In the genomic region with DNA sequence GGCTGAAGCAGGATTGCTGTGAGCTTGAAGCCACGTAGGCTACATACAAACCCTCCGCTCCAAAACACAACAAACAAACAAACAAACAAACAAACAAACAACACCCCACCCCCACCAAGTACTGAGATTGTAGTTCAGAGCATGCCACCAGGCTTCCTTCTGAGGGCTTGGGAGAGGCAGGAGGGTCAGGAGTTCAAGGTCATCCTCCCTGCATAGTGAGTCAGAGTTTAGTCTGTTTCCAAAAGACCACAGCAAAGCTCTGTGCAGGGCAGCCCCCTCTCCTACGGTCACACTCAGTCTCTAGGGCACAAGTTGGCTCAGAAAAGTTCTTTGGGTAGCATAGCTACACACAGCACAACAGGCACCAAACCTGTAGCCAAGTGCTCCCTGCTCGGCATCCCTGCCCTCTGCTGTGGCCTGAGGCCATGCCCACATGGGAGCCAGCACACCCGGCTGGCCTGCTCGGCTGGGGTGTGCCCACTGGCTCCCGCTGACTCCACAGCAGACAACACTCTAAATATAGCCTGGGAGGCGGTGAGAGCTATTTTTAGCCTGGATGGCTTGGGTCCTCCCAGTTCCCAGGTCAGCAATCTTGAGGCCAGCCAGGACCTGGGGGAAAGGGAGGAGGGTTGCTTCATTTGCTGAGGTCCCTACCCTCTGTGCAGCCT, we compare ENCODE assay signal across 8 mouse cellular contexts. TPM values are rescaled to one million over a fixed set of nuclear protein-coding genes. Genes with fewer than 3 reads are reported as not detected.
DNase-seq lines count a peak whose midpoint lies in the region; ATAC-seq and TF ChIP-seq lines count a peak whose summit lies in the region.

No protein-coding gene starts in this region.

- peaks cover 47% of the 10 kb centered on the region for H3K4me1 ChIP-seq in forebrain, embryonic 15.5 days
- peaks cover 19% of the 10 kb centered on the region for H3K4me1 ChIP-seq in hindbrain, embryonic 11.5 days (replicated peaks; ENCODE audit: control insufficient read depth, insufficient read depth, low read length)
- H3K4me1 ChIP-seq in limb, embryonic 14.5 days (ENCODE audit: control insufficient read depth, insufficient read depth, low read length) = peaks cover 56% of the 10 kb centered on the region
- peaks cover 17% of the 10 kb centered on the region for H3K4me1 ChIP-seq in midbrain, postnatal 0 days (ENCODE audit: insufficient read depth, low read length)

- H3K27me3 ChIP-seq in forebrain, embryonic 15.5 days = no peaks in the 10 kb centered on the region
- peaks cover 30% of the 10 kb centered on the region for H3K27me3 ChIP-seq in hindbrain, embryonic 11.5 days (ENCODE audit: control insufficient read depth, insufficient read depth, low read length)
- H3K27me3 ChIP-seq in limb, embryonic 14.5 days (ENCODE audit: control insufficient read depth, insufficient read depth, low read length) = no peaks in the 10 kb centered on the region
- H3K27me3 ChIP-seq in midbrain, postnatal 0 days (ENCODE audit: insufficient read depth, low read length) = peaks cover 17% of the 10 kb centered on the region

- H3K36me3 ChIP-seq in forebrain, embryonic 15.5 days = no peaks in the 10 kb centered on the region
- no peaks in the 10 kb centered on the region for H3K36me3 ChIP-seq in hindbrain, embryonic 11.5 days (ENCODE audit: control insufficient read depth, insufficient read depth, low read length)
- no peaks in the 10 kb centered on the region for H3K36me3 ChIP-seq in limb, embryonic 14.5 days (ENCODE audit: control insufficient read depth, insufficient read depth, low read length)
- no peaks in the 10 kb centered on the region for H3K36me3 ChIP-seq in midbrain, postnatal 0 days (ENCODE audit: insufficient read depth, low read length)

- H3K4me3 ChIP-seq in forebrain, embryonic 15.5 days = peak overlapping the region; percentile 44
- H3K4me3 ChIP-seq in hindbrain, embryonic 11.5 days (ENCODE audit: low read depth, low read length) = no peak overlapping the region; the same call in 1 of the 2 replicates
- H3K4me3 ChIP-seq in limb, embryonic 14.5 days (replicated peaks; ENCODE audit: low read length) = peak overlapping the region; percentile 37
- peak overlapping the region; percentile 31 for H3K4me3 ChIP-seq in midbrain, postnatal 0 days (ENCODE audit: low read depth, low read length)

- WGBS in forebrain, embryonic 15.5 days = 57% methylated on average over 8 of the region's 8 CpGs
- WGBS in hindbrain, embryonic 11.5 days = 56% methylated on average over 8 of the region's 8 CpGs
- 30% methylated on average over 8 of the region's 8 CpGs for WGBS in limb, embryonic 14.5 days
- WGBS in midbrain, postnatal 0 days = 52% methylated on average over 8 of the region's 8 CpGs

- no peaks in the 10 kb centered on the region for H3K9me3 ChIP-seq in forebrain, embryonic 15.5 days
- H3K9me3 ChIP-seq in hindbrain, embryonic 11.5 days (ENCODE audit: control insufficient read depth, low read length) = no peaks in the 10 kb centered on the region
- H3K9me3 ChIP-seq in limb, embryonic 14.5 days (ENCODE audit: control insufficient read depth, low read length) = no peaks in the 10 kb centered on the region
- H3K9me3 ChIP-seq in midbrain, postnatal 0 days (ENCODE audit: low read length) = no peaks in the 10 kb centered on the region

- intact Hi-C loops in left cerebral cortex, postnatal 4 days (cut with DNase I) = no loop called here

- TF ChIP-seq POLR2A in limb, embryonic 14.5 days (IDR thresholded peaks at IDR 0.05; ENCODE audit: borderline replicate concordance, extremely low read depth, insufficient read depth, insufficient read length) = no peak

- H3K9ac ChIP-seq in forebrain, embryonic 15.5 days (replicated peaks) = peak overlapping the region; percentile 54
- no peak overlapping the region for H3K9ac ChIP-seq in hindbrain, embryonic 11.5 days (ENCODE audit: low read depth, low read length)
- peak overlapping the region; percentile 43; the same call in 1 of the 2 replicates for H3K9ac ChIP-seq in limb, embryonic 14.5 days (ENCODE audit: low read depth, low read length, severe bottlenecking)
- peak overlapping the region; percentile 29 for H3K9ac ChIP-seq in midbrain, postnatal 0 days (replicated peaks; ENCODE audit: low read length, poor library complexity, severe bottlenecking)

- DNase-seq in urinary bladder, adult 2 months (ENCODE audit: low spot score) = peak; percentile 32
- DNase-seq in urinary bladder, adult 18-20 months (ENCODE audit: low spot score in 2 of 2) = no peak
- no peak for DNase-seq in hindbrain, embryonic 11.5 days (ENCODE audit: low spot score)
- DNase-seq in limb, embryonic 14.5 days (ENCODE audit: low spot score) = peak; percentile 57
- DNase-seq in midbrain, postnatal 0 days (ENCODE audit: low spot score) = no peak
- DNase-seq in embryo, embryonic 10.5 days (ENCODE audit: low spot score) = no peak
- no peak for DNase-seq in left cerebral cortex, postnatal 4 days

- no peak for TF ChIP-seq CTCF in midbrain, postnatal 0 days (IDR thresholded peaks at IDR 0.05)

- H3K27ac ChIP-seq in forebrain, embryonic 15.5 days (replicated peaks) = peak overlapping the region; percentile 68
- no peak overlapping the region for H3K27ac ChIP-seq in hindbrain, embryonic 11.5 days (ENCODE audit: low read depth, low read length)
- H3K27ac ChIP-seq in limb, embryonic 14.5 days (replicated peaks; ENCODE audit: low read depth, low read length) = peak overlapping the region; percentile 68
- H3K27ac ChIP-seq in midbrain, postnatal 0 days (ENCODE audit: low read depth, low read length) = peak overlapping the region; percentile 65

- H3K4me2 ChIP-seq in forebrain, embryonic 15.5 days (replicated peaks) = peak overlapping the region; percentile 76
- peak overlapping the region; percentile 63; the same call in 1 of the 2 replicates for H3K4me2 ChIP-seq in hindbrain, embryonic 11.5 days (replicated peaks; ENCODE audit: low read depth, low read length)
- H3K4me2 ChIP-seq in limb, embryonic 14.5 days (replicated peaks; ENCODE audit: low read depth, low read length, severe bottlenecking) = peak overlapping the region; percentile 77
- H3K4me2 ChIP-seq in midbrain, postnatal 0 days (ENCODE audit: low read depth, low read length, poor library complexity, severe bottlenecking) = peak overlapping the region; percentile 53

- no peak for ATAC-seq in forebrain, embryonic 15.5 days (replicated peaks)
- no peak for ATAC-seq in hindbrain, embryonic 11.5 days (ENCODE audit: low FRiP score)
- ATAC-seq in limb, embryonic 14.5 days (ENCODE audit: low FRiP score, low read depth) = no peak; the same call in 1 of the 2 replicates
- ATAC-seq in midbrain, postnatal 0 days (ENCODE audit: low FRiP score) = no peak

RNA-seq across cellular contexts. Expression of a gene that starts 10.6 kb away (rescaled TPM):
- polyA plus RNA-seq in urinary bladder, adult 2 months (2012; rRNA removed) = 17.9 and 29.9 TPM in 2 replicates
- 5.5 and 5.9 TPM in 2 replicates for polyA plus RNA-seq in forebrain, embryonic 15.5 days (2015; fragmentation: Nextera tagmentation; extraction: Ambion mirVana)
- polyA plus RNA-seq in hindbrain, embryonic 11.5 days (2014; fragmentation: Nextera tagmentation; extraction: Ambion mirVana) = 13.8 and 14.6 TPM in 2 replicates
- polyA plus RNA-seq in limb, embryonic 14.5 days (2012; rRNA removed) = 46.2 and 52.2 TPM in 2 replicates
- 33.8 and 36.6 TPM in 2 replicates for polyA plus RNA-seq in limb, embryonic 14.5 days (2014; fragmentation: Nextera tagmentation; extraction: Ambion mirVana)
- total RNA-seq in midbrain, postnatal 0 days (2014; rRNA removed) = 3.5 and 7.3 TPM in 2 replicates
- polyA plus RNA-seq in midbrain, postnatal 0 days (2015; fragmentation: Nextera tagmentation; extraction: Ambion mirVana) = 5.0 and 6.4 TPM in 2 replicates
- total RNA-seq in left cerebral cortex, postnatal 4 days (2021) = 1 to 10 TPM; 5.3 to 6.2 TPM

RNA-seq across cellular contexts. Expression of a gene that starts 22.4 kb away (rescaled TPM):
- polyA plus RNA-seq in urinary bladder, adult 2 months (2012; rRNA removed) = 10.5 and 14.1 TPM in 2 replicates
- polyA plus RNA-seq in forebrain, embryonic 15.5 days (2015; fragmentation: Nextera tagmentation; extraction: Ambion mirVana) = 50.6 and 53.5 TPM in 2 replicates
- polyA plus RNA-seq in hindbrain, embryonic 11.5 days (2014; fragmentation: Nextera tagmentation; extraction: Ambion mirVana) = 14.6 and 19.0 TPM in 2 replicates
- 75.9 and 77.5 TPM in 2 replicates for polyA plus RNA-seq in limb, embryonic 14.5 days (2012; rRNA removed)
- 19.1 and 21.5 TPM in 2 replicates for polyA plus RNA-seq in limb, embryonic 14.5 days (2014; fragmentation: Nextera tagmentation; extraction: Ambion mirVana)
- total RNA-seq in midbrain, postnatal 0 days (2014; rRNA removed) = 40.2 and 47.3 TPM in 2 replicates
- polyA plus RNA-seq in midbrain, postnatal 0 days (2015; fragmentation: Nextera tagmentation; extraction: Ambion mirVana) = 22.6 and 22.7 TPM in 2 replicates
- total RNA-seq in left cerebral cortex, postnatal 4 days (2021) = 10 to 100 TPM; 28.5 to 35.7 TPM

RNA-seq across cellular contexts. Expression of a gene that starts 39.7 kb away (rescaled TPM):
- polyA plus RNA-seq in urinary bladder, adult 2 months (2012; rRNA removed) = 111 and 113 TPM in 2 replicates
- 326 and 357 TPM in 2 replicates for polyA plus RNA-seq in forebrain, embryonic 15.5 days (2015; fragmentation: Nextera tagmentation; extraction: Ambion mirVana)
- polyA plus RNA-seq in hindbrain, embryonic 11.5 days (2014; fragmentation: Nextera tagmentation; extraction: Ambion mirVana) = 328 and 353 TPM in 2 replicates
- polyA plus RNA-seq in limb, embryonic 14.5 days (2012; rRNA removed) = 187 and 229 TPM in 2 replicates
- 330 and 335 TPM in 2 replicates for polyA plus RNA-seq in limb, embryonic 14.5 days (2014; fragmentation: Nextera tagmentation; extraction: Ambion mirVana)
- total RNA-seq in midbrain, postnatal 0 days (2014; rRNA removed) = 153 and 267 TPM in 2 replicates
- polyA plus RNA-seq in midbrain, postnatal 0 days (2015; fragmentation: Nextera tagmentation; extraction: Ambion mirVana) = 362 and 384 TPM in 2 replicates
- total RNA-seq in left cerebral cortex, postnatal 4 days (2021) = 100 to 1,000 TPM; 147 TPM

Comparison
In these comparisons a context has a peak if more than half of its experiments do, and no peak if none do; other contexts are left out.
1. DNase-seq: peak in urinary bladder, adult 2 months (single experiment) and limb, embryonic 14.5 days (single experiment); none in urinary bladder, adult 18-20 months (0 of 2), hindbrain, embryonic 11.5 days (single experiment), midbrain, postnatal 0 days (single experiment), embryo, embryonic 10.5 days (single experiment) and left cerebral cortex, postnatal 4 days (single experiment).
2. Peak in every context shown above with its lines, with median percentiles within 50 percentile points of each other: H3K4me2 ChIP-seq.